Mouse (Mus musculus) central nervous system, embryonic 14 days (tissue): ENCODE data around the gene Fam228a. TPM values are rescaled to one million over a fixed set of nuclear protein-coding genes. Genes with fewer than 3 reads are reported as not detected.

Source experiments
- polyA plus RNA-seq: library from polyadenylated mRNA; depleted of rRNA; stranded (reverse); fragments of >200 nt; gene quantifications from 2 replicates; pipeline ENCODE4 v1.2.3, GENCODE M21; 2012; rRNA removed

Gene Fam228a
- 2.1 and 2.2 TPM in 2 replicates for polyA plus RNA-seq

GRCm38 (mm10) chr12:4738031-4738576, at the start of gene Fam228a:
Gene Fam228a (minus strand): TSS chr12:4738430.

GRCm38 (mm10) chr12:4768492-4769332, 30.5 kb upstream of the Fam228a start, which contains the start of the genes Pfn4 and Fam228b:
Gene Pfn4 (plus strand): TSS chr12:4769022.
Gene Fam228b (minus strand): TSS chr12:4769267.

Other genes starting within 250 kb of the Fam228a start
- 17.8 and 21.7 TPM in 2 replicates for gene Itsn2, start 145.8 kb downstream of the Fam228a start, polyA plus RNA-seq
- gene Gm3625, start 145.5 kb downstream of the Fam228a start, polyA plus RNA-seq, result not detected in 2 replicates
- 6.2 and 6.4 TPM in 2 replicates for gene Pfn4, start 30.6 kb upstream of the Fam228a start, polyA plus RNA-seq
- gene Fam228b, start 30.8 kb upstream of the Fam228a start, polyA plus RNA-seq, result 3.9 and 6.9 TPM in 2 replicates
- gene Sf3b6, start 79.1 kb upstream of the Fam228a start, polyA plus RNA-seq, result 209 and 279 TPM in 2 replicates
- gene Fkbp1b, start 103.2 kb upstream of the Fam228a start, polyA plus RNA-seq, result 30.9 and 47.0 TPM in 2 replicates
- 12.9 and 14.4 TPM in 2 replicates for gene Wdcp, start 104.9 kb upstream of the Fam228a start, polyA plus RNA-seq
- 3.4 and 4.2 TPM in 2 replicates for gene Mfsd2b, start 135.9 kb upstream of the Fam228a start, polyA plus RNA-seq
- gene Ubxn2a, start 169.3 kb upstream of the Fam228a start, polyA plus RNA-seq, result 9.6 and 10.7 TPM in 2 replicates
- gene Atad2b, start 178.9 kb upstream of the Fam228a start, polyA plus RNA-seq, result 26.7 and 27.9 TPM in 2 replicates